Mouse (Mus musculus) cerebellum, postnatal 4 days (tissue): Measurements from ENCODE around the gene Tshz2.
A peak's percentile ranks its signal among the peaks of the same experiment; 100 is the strongest.

Experiments
- DNase-seq, 2 experiments: peaks; one replicate each; pipeline ENCODE4 v3.0.0; 2022; ENCODE audit warnings: low spot score in 2 of 2, mixed read lengths in 1 of 2

The Tshz2 gene

GRCm38 (mm10) chr2:170003666-170004065 is 370.9 kb downstream of the Tshz2 start:
- no peak for DNase-seq

- no peak for DNase-seq
These were observed 374.0 kb downstream of the Tshz2 start for GRCm38 (mm10) chr2:170006829-170007228.

GRCm38 (mm10) chr2:170007426-170007958 is 374.7 kb downstream of the Tshz2 start:
- no peak for DNase-seq

DNA sequence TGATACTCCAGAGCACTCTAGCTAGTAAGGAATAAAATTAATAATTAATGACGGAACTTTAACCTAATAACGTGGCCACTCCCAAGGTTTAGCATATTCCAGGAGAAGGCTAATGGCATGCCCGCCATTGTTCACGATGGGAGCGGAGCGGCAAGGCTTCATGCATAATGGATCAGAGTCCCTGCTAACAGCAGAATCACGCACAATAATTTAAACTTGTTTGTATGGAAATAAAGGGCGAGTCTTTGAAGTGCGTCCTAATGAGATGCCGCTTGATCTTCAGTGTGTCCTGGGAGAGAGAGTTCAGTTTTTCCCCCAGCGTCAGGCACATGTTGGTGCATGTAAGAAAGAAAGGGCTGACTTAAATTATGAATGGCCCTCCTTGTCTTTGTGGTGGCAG is 376.9 kb downstream of the Tshz2 start:
- no peak for DNase-seq

- no peak for DNase-seq
These were observed 379.0 kb downstream of the Tshz2 start for GRCm38 (mm10) chr2:170011858-170012257.

GRCm38 (mm10) chr2:170017302-170017701 is 384.5 kb downstream of the Tshz2 start:
- peak in 1 of 2 experiments; percentile 43 for DNase-seq

DNA sequence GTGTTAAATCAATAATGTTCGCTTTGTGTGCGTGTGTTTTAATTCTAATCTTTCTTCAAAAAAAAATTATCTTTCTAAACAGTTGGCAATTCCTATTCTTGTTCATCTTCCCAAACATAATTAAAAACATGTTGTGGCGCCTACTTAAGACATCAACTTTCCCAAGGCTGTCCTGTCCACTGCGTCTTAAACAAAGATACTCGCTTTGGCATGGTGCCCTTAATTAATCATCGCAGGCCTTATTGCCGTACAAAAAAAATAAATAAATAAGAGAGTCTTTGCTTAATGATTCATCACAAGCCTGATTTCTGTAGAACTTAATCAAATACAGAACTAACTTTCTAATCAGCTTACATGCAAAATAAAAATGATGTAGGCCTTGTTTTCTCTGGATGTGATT is 385.1 kb downstream of the Tshz2 start:
- no peak for DNase-seq

DNA sequence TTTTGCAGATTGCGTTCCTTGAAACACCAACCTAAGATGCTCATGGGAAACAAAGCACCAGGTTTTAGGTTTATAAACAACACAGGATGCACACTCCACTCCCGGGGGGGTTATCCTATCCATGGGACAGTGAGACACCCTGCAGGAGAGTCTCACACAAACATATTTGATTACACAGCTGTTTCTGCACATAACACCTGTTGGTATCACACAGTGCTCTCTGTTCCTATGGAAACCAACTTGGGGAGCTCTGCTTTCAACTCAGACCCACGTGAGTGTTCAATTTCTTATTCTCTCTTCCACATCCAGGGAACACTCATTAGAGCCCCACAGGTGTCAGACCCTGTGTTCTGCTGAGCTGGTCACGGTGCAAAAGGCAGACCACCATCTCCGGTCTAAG is 390.1 kb downstream of the Tshz2 start:
- no peak for DNase-seq

GRCm38 (mm10) chr2:170023741-170024140 is 390.9 kb downstream of the Tshz2 start:
- no peak for DNase-seq

- no peak for DNase-seq
These were observed 392.1 kb downstream of the Tshz2 start for GRCm38 (mm10) chr2:170024939-170025338.

GRCm38 (mm10) chr2:170025896-170026295 is 393.1 kb downstream of the Tshz2 start:
- no peak for DNase-seq

- peak in 1 of 2 experiments; percentile 32 for DNase-seq
These were observed 395.0 kb downstream of the Tshz2 start for GRCm38 (mm10) chr2:170027837-170028236.

GRCm38 (mm10) chr2:170028488-170029303 is 395.9 kb downstream of the Tshz2 start:
- DNase-seq, result no peak

- DNase-seq, result no peak
These were observed 396.6 kb downstream of the Tshz2 start for GRCm38 (mm10) chr2:170029304-170029856.

- DNase-seq, result no peak
These were observed 398.4 kb downstream of the Tshz2 start for GRCm38 (mm10) chr2:170031226-170031625.

GRCm38 (mm10) chr2:170031872-170032271 is 399.1 kb downstream of the Tshz2 start:
- no peak for DNase-seq

DNA sequence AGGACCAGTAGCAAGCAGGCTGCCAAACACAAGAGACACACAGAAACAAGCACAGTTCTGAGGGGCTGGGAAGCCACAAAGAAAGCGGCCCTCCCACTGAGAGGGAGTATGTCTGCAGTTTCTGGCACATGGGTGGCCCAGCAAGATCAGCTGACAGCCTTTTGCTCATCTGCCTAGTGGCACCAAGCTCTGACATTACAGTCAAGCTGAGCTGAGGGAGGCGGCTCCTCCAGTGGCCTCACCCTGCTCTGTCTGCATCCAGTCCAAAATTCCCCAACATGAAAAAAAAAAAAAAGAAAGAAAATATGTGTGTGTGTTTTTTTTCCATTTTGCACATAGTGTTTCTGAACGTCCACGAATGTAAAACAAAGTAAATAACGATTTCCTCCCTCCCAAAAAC is 400.4 kb downstream of the Tshz2 start:
- DNase-seq, result no peak

DNA sequence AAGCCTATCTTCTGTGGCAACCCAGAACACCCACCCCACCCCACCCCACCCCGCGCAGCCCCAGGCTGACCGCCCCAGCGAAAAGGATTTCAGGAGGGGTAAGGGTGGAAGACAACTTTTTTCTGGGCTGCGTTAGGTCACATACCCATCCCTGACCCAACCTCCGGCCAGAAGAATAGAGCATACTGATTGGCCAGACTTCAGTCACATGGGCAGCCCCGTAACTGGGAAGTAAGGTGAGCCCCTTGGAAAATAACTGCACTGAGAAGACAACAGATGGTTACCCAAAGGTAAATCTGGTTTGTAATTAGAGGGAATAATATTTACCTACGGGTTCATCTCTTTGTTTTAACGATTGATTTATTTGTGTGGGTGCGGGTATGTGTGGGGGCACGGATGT is 402.0 kb downstream of the Tshz2 start:
- DNase-seq, result no peak

GRCm38 (mm10) chr2:170036791-170037241 is 404.0 kb downstream of the Tshz2 start:
- DNase-seq, result no peak

DNA sequence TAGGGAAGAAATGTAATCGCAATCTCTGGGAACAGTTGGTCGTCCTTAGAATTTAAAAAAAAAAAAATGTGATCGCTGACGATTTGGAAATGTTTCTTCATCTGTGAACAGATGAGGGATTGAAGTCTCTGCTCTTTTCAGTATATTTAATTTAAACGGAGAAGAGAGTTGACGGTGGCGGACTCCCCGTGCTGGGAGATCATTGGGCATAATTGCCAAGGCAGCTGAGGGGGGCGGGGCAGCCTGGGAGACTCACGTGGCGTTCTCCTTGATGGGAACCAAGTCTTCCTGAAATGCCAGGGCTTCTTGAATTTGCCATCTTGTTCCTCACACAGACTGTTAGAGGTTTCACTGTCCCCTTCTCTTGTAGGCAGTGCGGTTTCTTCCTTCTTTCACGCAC is 404.5 kb downstream of the Tshz2 start:
- DNase-seq, result no peak

- no peak for DNase-seq
These were observed 407.0 kb downstream of the Tshz2 start for GRCm38 (mm10) chr2:170039772-170040171.

GRCm38 (mm10) chr2:170041101-170041500 is 408.3 kb downstream of the Tshz2 start:
- DNase-seq, result no peak
